Mouse (Mus musculus) hindbrain, embryonic 11.5 days (tissue): ENCODE measurements at regions not wholly inside any gene's neighbourhood (a gene's known extent, or its start where the extent isn't known, plus 50 kb on each side); places are given as distances from the start of the nearest gene placed in this dataset.

Experiments used
- ATAC-seq: fragments of 200-750 bp; cut with Nextera tagmentation; 2 replicates; pipeline ENCODE4 v1.8.0; 2017; ENCODE audit warnings: mild to moderate bottlenecking, moderate TSS enrichment, moderate library complexity; ENCODE audit not compliant: low FRiP score
- DNase-seq: peaks from one replicate; pipeline ENCODE4 v3.0.0-alpha.2; 2015; ENCODE audit warnings: low spot score
- H3K27ac ChIP-seq: fragments of 300-500 bp; sonication (generic); 2 replicates; pipeline ENCODE4 v1.5.1; 2014; ENCODE audit warnings: mild to moderate bottlenecking, low read depth, low read length
- H3K27me3 ChIP-seq: fragments of 300-500 bp; sonication (generic); 2 replicates; pipeline ENCODE4 v1.6.1; 2014; ENCODE audit warnings: mild to moderate bottlenecking, low read length, moderate library complexity, mixed read lengths; ENCODE audit not compliant: control insufficient read depth, insufficient read depth
- H3K36me3 ChIP-seq: fragments of 300-500 bp; sonication (generic); 2 replicates; pipeline ENCODE4 v1.6.1; 2014; ENCODE audit warnings: mild to moderate bottlenecking, low read length, moderate library complexity, mixed read lengths; ENCODE audit not compliant: control insufficient read depth, insufficient read depth
- H3K4me1 ChIP-seq: fragments of 300-500 bp; sonication (generic); replicated peaks from 2 replicates; pipeline ENCODE4 v1.6.1; 2014; ENCODE audit warnings: low read length, mixed read lengths; ENCODE audit not compliant: control insufficient read depth, insufficient read depth
- H3K4me2 ChIP-seq: fragments of 300-500 bp; sonication (generic); replicated peaks from 2 replicates; pipeline ENCODE4 v1.6.1; 2014; ENCODE audit warnings: mild to moderate bottlenecking, low read depth, low read length
- H3K4me3 ChIP-seq: fragments of 300-500 bp; sonication (generic); 2 replicates; pipeline ENCODE4 v1.5.1; 2014; ENCODE audit warnings: low read depth, low read length
- H3K9ac ChIP-seq: fragments of 300-500 bp; sonication (generic); 2 replicates; pipeline ENCODE4 v1.6.1; 2014; ENCODE audit warnings: low read depth, low read length
- H3K9me3 ChIP-seq: fragments of 300-500 bp; sonication (generic); 2 replicates; pipeline ENCODE4 v1.6.1; 2016; ENCODE audit warnings: low read length; ENCODE audit not compliant: control insufficient read depth
- WGBS: fragments of 180-500 bp; shearing (Covaris S2); extraction: QIAGEN DNeasy Blood & Tissue Kit; methylation state at CpG from one replicate; pipeline ENCODE4 v1.1.7; 2014; 5-methylcytosine and 5-hydroxymethylcytosine counted together

GRCm38 (mm10) chr6:51667022-51667421 is 143.3 kb downstream of the Snx10 start:
- no peaks in the 10 kb centered on the region for H3K4me1 ChIP-seq
- ATAC-seq (no peak), DNase-seq (no peak)
- no peaks in the 10 kb centered on the region for H3K36me3 ChIP-seq
- no peaks in the 10 kb centered on the region for H3K27me3 ChIP-seq
- 81% methylated on average over 3 of the region's 3 CpGs for whole genome bisulfite sequencing
- H3K9me3 ChIP-seq: peaks cover 2% of the 10 kb centered on the region; the same call in 1 of the 2 replicates
- H3K4me3 ChIP-seq: no peak overlapping the region
- H3K27ac ChIP-seq: no peak overlapping the region
- H3K4me2 ChIP-seq: no peak overlapping the region
- H3K9ac ChIP-seq: no peak overlapping the region

DNA sequence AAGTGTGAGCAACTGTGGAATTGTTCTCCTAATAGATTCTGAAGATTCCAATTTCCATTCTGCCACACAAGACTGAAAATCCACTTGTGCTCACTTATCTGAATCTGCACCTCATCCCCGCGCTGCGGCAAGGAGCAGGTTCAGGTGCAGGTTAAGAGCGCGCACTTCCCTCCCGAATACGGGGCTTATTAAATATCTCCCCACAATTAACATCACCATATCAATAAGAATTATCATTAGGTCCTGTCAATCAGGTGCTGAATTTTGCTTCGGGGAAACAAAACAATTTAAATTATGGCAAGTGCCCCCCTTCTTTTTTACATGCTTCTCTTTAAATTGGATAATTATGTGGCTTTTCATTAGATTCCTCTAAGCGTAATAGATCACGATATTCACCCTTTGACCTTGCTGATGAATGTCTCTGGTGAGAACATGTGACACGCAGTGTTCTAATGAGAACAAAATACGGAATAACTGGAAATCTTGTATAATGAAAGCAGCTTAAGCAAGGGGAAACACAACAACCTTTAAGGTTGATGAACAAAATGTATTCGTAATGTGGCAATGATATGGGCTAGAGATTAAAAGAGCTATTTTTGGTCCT is 151.7 kb downstream of the Snx10 start:
- ATAC-seq (no peak), DNase-seq (no peak)
- Histone ChIP-seq H3K4me2 (no peak overlapping the region), H3K36me3 (no peaks in the 10 kb centered on the region), H3K9me3 (no peaks in the 10 kb centered on the region), H3K4me3 (no peak overlapping the region), H3K27ac (no peak overlapping the region), H3K4me1 (no peaks in the 10 kb centered on the region), H3K27me3 (no peaks in the 10 kb centered on the region), H3K9ac (no peak overlapping the region)
- WGBS: 76% methylated on average over 13 of the region's 13 CpGs

- H3K9me3 ChIP-seq: no peaks in the 10 kb centered on the region
- H3K27ac ChIP-seq: no peak overlapping the region
- no peak overlapping the region for H3K9ac ChIP-seq
- WGBS: 84% methylated on average over 12 of the region's 12 CpGs
- no peaks in the 10 kb centered on the region for H3K4me1 ChIP-seq
- no peaks in the 10 kb centered on the region for H3K36me3 ChIP-seq
- no peaks in the 10 kb centered on the region for H3K27me3 ChIP-seq
- H3K4me2 ChIP-seq: no peak overlapping the region
- DNase-seq: no peak
- H3K4me3 ChIP-seq: no peak overlapping the region
- ATAC-seq: no peak
These were observed 153.7 kb downstream of the Snx10 start for GRCm38 (mm10) chr6:51677162-51677996.

- ATAC-seq (no peak), DNase-seq (no peak)
- no peak overlapping the region for H3K9ac ChIP-seq
- H3K27ac ChIP-seq: no peak overlapping the region
- no peak overlapping the region for H3K4me2 ChIP-seq
- no peaks in the 10 kb centered on the region for H3K27me3 ChIP-seq
- H3K4me1 ChIP-seq: no peaks in the 10 kb centered on the region
- H3K36me3 ChIP-seq: no peaks in the 10 kb centered on the region
- WGBS: 90% methylated on average over 3 of the region's 3 CpGs
- H3K4me3 ChIP-seq: no peak overlapping the region
- H3K9me3 ChIP-seq: no peaks in the 10 kb centered on the region
These were observed 155.0 kb downstream of the Snx10 start for GRCm38 (mm10) chr6:51678743-51679142.

GRCm38 (mm10) chr6:51680239-51680857 is 156.6 kb downstream of the Snx10 start:
- Histone ChIP-seq H3K4me3 (no peak overlapping the region), H3K27me3 (no peaks in the 10 kb centered on the region), H3K36me3 (no peaks in the 10 kb centered on the region), H3K27ac (no peak overlapping the region), H3K4me1 (no peaks in the 10 kb centered on the region), H3K9me3 (no peaks in the 10 kb centered on the region), H3K9ac (no peak overlapping the region), H3K4me2 (no peak overlapping the region)
- no peak for ATAC-seq
- WGBS: 67% methylated on average over 10 of the region's 10 CpGs
- DNase-seq: no peak

- Histone ChIP-seq H3K27ac (no peak overlapping the region), H3K36me3 (no peaks in the 10 kb centered on the region), H3K9me3 (no peaks in the 10 kb centered on the region), H3K9ac (no peak overlapping the region), H3K4me2 (no peak overlapping the region), H3K4me3 (no peak overlapping the region), H3K4me1 (no peaks in the 10 kb centered on the region), H3K27me3 (no peaks in the 10 kb centered on the region)
- ATAC-seq: no peak
- WGBS: 93% methylated on average over 5 of the region's 5 CpGs
- no peak for DNase-seq
These were observed 159.4 kb downstream of the Snx10 start for GRCm38 (mm10) chr6:51683131-51683530.

DNA sequence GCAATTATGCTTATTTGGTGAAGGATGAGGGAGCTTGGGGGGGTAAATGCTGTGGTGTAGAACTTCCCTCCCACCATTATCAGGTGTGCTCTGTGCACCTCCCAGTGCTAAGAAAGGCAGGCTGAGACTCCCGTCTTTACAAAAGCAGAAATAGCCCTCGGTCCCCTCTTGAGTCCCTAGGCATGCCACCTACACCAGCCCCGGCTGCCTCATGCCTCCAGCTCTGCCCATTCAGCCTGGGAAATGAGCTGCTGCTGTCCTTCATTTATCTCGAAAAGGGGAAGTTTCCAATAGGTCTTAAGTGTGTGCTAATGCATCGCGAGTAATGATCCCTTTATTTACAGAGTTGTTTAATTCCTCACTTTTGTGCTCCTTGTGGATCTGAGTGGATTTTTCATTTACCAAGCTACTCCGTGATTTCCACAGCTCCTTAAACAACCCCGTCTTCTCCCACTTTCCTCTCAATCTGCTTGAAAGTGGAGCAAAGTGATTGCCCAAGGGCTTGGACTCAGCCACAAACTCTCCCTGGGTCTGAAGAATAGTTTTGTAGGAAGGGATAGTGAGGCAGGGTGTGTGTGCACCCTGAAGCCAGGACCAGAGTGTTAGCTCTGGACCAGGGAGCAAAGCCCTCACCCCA is 162.1 kb downstream of the Snx10 start:
- Histone ChIP-seq H3K9me3 (no peaks in the 10 kb centered on the region), H3K9ac (no peak overlapping the region), H3K27me3 (no peaks in the 10 kb centered on the region), H3K4me1 (no peaks in the 10 kb centered on the region), H3K4me2 (no peak overlapping the region), H3K36me3 (no peaks in the 10 kb centered on the region), H3K27ac (no peak overlapping the region), H3K4me3 (no peak overlapping the region)
- ATAC-seq (no peak), DNase-seq (no peak)
- WGBS: 76% methylated on average over 8 of the region's 8 CpGs

- Histone ChIP-seq H3K9me3 (no peaks in the 10 kb centered on the region), H3K36me3 (no peaks in the 10 kb centered on the region), H3K27me3 (no peaks in the 10 kb centered on the region), H3K27ac (no peak overlapping the region), H3K4me3 (no peak overlapping the region), H3K9ac (no peak overlapping the region), H3K4me2 (no peak overlapping the region), H3K4me1 (no peaks in the 10 kb centered on the region)
- WGBS: 87% methylated on average over 13 of the region's 13 CpGs
- DNase-seq (no peak), ATAC-seq (no peak)
These were observed 167.3 kb downstream of the Snx10 start for GRCm38 (mm10) chr6:51690795-51691563.
